Mouse (Mus musculus) brown adipose tissue, adult 24 weeks (tissue): Measurements from ENCODE around the gene Tas2r139. TPM values are rescaled to one million over a fixed set of nuclear protein-coding genes. Genes with fewer than 3 reads are reported as not detected.
"Not testable (repeated sequence)": the region's sequence is repeated elsewhere in the genome, so short reads cannot be mapped to it uniquely, and the experiment has no call there.

Experiments used
- H3K27ac ChIP-seq: fragments of 200-500 bp; replicated peaks from 2 replicates; pipeline ENCODE4 v1.5.1; 2012; ENCODE audit warnings: low read depth, mild to moderate bottlenecking, low read length
- H3K4me1 ChIP-seq: fragments of 200-500 bp; 2 replicates; pipeline ENCODE4 v1.6.1; 2012; ENCODE audit warnings: low read length, mixed read lengths; ENCODE audit not compliant: control insufficient read depth, insufficient read depth, insufficient read length
- H3K4me3 ChIP-seq: fragments of 200-500 bp; 2 replicates; pipeline ENCODE4 v1.5.1; 2012; ENCODE audit warnings: low read depth, mild to moderate bottlenecking, low read length, moderate library complexity; ENCODE audit not compliant: insufficient read depth
- polyA plus RNA-seq: library from polyadenylated mRNA; stranded (reverse); fragments of >200 nt; gene quantifications from 2 replicates; pipeline ENCODE4 v1.2.4, GENCODE M21; 2012; ENCODE audit not compliant: missing spikeins, insufficient read depth, insufficient read length

The Tas2r139 gene
- polyA plus RNA-seq, result not detected in 2 replicates

DNA sequence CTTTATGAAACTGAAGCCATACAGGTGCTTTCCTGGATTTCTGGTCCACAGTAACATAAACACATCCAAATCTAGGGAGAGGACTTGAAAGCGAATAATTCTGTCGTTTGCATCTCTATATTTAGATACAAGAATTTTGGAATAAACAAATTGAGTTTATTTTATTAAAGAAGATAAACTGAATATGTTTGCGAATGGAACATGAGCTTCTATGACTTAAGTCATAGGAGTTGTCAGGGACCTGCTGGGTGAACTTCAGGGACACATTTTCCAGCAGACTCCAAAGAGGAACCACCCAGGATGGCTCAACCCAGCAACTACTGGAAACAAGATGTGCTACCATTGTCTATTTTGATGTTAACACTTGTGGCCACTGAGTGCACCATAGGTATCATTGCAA, at the start of gene Tas2r139:
TSS of gene Tas2r139 (plus strand) at position 301 of the 400 bp plus-strand sequence.
- Histone ChIP-seq H3K27ac (no peak within 1 kb of the TSS), H3K4me3 (no peak within 1 kb of the TSS), H3K4me1 (no peaks in the 10 kb centered on the region)

DNA sequence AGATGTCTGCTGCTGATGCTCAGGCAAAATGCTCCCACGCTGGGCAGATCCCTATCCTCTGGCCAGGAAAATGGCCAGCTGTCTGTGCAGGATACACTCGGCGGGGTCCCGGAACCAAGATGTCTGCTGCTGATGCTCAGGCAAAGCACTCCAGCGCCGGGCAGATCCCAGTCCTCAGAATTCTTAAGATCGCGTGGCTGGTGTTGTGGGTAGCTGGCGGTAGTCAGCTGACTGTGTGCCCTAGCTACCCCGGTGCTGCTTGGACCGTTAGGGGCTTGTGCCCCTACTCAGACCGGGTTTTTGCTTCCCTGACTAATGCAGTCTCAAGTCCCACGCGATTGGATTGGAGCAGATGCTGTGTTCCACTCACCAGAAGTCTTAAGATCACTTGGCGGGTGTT, 10.4 kb downstream of the Tas2r139 start:
- H3K4me3 ChIP-seq, H3K4me1 ChIP-seq, H3K27ac ChIP-seq: not testable (repeated sequence)

DNA sequence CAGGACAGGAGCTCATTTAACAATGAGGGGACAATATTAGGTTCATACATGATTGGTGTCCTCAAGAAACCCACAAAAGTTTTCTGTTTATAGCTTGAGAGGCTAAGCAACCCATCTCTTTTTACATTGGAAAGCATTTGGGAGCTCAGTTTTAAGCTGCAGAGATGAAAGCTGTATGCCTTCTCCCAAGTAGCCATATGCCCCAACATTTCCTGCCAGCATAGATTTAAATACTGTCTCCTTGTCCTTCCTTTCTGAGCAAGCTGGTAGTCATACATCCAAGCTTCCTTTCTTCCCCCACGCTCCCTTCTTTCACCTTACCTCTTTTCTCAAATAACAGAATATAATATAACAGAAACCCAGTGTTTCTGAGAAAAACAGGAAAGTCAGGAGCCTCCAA, 41.7 kb downstream of the Tas2r139 start:
- no peak overlapping the region for H3K4me3 ChIP-seq
- no peak overlapping the region for H3K27ac ChIP-seq
- H3K4me1 ChIP-seq, result no peaks in the 10 kb centered on the region

DNA sequence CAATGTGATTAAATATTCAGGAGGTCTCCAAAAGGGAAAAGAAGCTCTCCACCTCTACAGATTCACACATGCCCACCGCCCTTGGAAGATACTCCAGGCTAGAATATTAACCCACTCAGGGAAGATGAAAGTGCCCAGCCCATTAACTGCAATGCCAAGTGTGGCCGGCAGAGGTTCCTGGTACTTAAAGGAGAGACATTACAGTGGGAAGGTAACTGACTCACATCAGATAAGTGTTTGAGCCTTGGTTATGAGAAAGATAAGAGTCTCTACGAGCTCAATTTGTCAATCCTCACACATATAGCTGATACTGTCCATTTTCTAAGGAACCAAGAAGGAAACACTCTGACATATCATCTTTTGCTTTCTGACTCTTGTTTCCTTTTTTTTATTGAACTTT, 45.5 kb downstream of the Tas2r139 start:
- Histone ChIP-seq H3K4me1 (no peaks in the 10 kb centered on the region), H3K27ac (no peak overlapping the region), H3K4me3 (no peak overlapping the region)

Other genes starting within 250 kb of the Tas2r139 start
- gene Sval1, start 189.3 kb upstream of the Tas2r139 start, polyA plus RNA-seq, result not detected in 2 replicates
- not detected in 2 replicates for gene Sval3, start 172.8 kb upstream of the Tas2r139 start, polyA plus RNA-seq
- gene Sva, start 102.5 kb upstream of the Tas2r139 start, polyA plus RNA-seq, result not detected in 2 replicates
- not detected in 2 replicates for gene Tas2r144, start 74.4 kb downstream of the Tas2r139 start, polyA plus RNA-seq
- 117 and 158 TPM in 2 replicates for gene Gstk1, start 105.0 kb downstream of the Tas2r139 start, polyA plus RNA-seq
- gene Tmem139, start 121.0 kb downstream of the Tas2r139 start, polyA plus RNA-seq, result 1.2 and 1.7 TPM in 2 replicates
- gene Casp2, start 124.0 kb downstream of the Tas2r139 start, polyA plus RNA-seq, result 3.7 and 7.1 TPM in 2 replicates
- 0.79 and 2.3 TPM in 2 replicates for gene Clcn1, start 145.7 kb downstream of the Tas2r139 start, polyA plus RNA-seq
- not detected in 2 replicates for gene Fam131b, start 183.7 kb downstream of the Tas2r139 start, polyA plus RNA-seq
- gene Zyx, start 208.7 kb downstream of the Tas2r139 start, polyA plus RNA-seq, result 16.2 and 22.0 TPM in 2 replicates
- not detected in 2 replicates for gene Epha1, start 232.3 kb downstream of the Tas2r139 start, polyA plus RNA-seq